Mouse (Mus musculus): ENCODE measurements around the gene Bad. TPM values are rescaled to one million over a fixed set of nuclear protein-coding genes. Genes with fewer than 3 reads are reported as not detected.

The Bad gene
- polyA plus RNA-seq, 2 experiments: 22.8 to 25.7 TPM

DNA sequence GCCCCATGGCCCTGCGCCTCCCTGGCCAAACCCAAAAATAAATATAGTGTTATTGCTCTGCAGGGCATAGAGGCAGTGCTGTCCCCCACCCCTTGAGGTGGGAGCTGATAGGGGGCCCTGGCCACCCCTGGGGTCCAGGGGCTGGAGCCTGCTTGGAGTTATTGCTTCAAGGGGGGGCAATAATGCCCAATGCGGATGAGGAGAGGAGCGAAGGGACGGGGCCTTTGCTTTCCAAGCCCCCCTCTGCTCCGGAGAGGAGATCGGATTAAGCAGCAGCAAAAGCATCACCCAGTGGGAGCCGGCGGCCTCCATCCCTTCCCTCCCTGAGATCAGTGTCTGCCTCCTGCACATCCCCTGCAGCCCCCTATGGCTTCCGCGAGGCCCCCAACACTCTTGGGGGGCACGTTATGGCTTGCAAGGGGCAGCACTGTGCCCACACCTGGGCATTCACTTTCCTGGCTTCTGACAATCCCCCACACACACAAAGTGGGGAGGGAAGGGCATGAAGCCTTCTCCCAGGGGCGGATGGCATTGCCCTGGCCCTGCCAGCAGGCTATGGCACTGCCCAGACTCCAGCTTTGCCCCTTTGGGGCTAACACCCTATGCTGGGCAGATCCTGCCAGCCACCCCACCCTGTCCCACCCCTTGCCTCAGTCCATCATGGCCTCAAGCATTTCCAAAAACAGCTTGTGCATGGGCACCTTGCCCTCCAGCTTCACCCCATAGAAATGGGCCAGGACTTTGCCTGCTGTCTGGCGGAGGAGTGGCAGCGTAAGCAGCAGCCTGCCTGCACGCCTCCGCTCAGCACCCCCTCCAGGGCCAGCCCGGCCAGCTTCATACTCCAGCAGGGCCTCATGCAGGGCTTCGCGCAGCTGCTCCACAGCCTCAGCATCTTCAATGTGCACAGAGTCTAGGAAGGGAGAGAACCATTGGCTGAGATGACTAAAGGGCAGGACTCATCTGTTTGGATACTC lies 30.3 kb upstream of the Bad start:
- H3K9me3 ChIP-seq (ENCODE audit: control insufficient read depth, low read length): no peaks in the 10 kb centered on the region
- no peak for DNase-seq (ENCODE audit: low read depth in 3 of 3, low spot score in 3 of 3)
- peak overlapping the region; percentile 94 for H3K4me2 ChIP-seq (ENCODE audit: low read depth)
- TF ChIP-seq EP300 (IDR thresholded peaks at IDR 0.05; ENCODE audit: low read depth) (no peak), CTCF (IDR thresholded peaks at IDR 0.05; ENCODE audit: low read depth) (no peak)
- H3K27me3 ChIP-seq (ENCODE audit: control insufficient read depth, insufficient read depth, low read length): no peaks in the 10 kb centered on the region
- 76% methylated on average over 19 of the region's 19 CpGs for WGBS (ENCODE audit: insufficient replicate concordance)
- H3K4me1 ChIP-seq (replicated peaks; ENCODE audit: control insufficient read depth in 2 of 2, insufficient read depth in 2 of 2, low read length in 1 of 2): peaks cover 2 to 18% of the 10 kb centered on the region in 2 experiments; a peak in 3 of 4 replicates
- peak overlapping the region; percentile 11 to 42 for H3K4me3 ChIP-seq (ENCODE audit: insufficient read depth in 1 of 2, low read depth in 2 of 2, low read length in 2 of 2)
- peak overlapping the region; percentile 31; the same call in 1 of the 2 replicates for H3K9ac ChIP-seq (replicated peaks)
- no peak for ATAC-seq (ENCODE audit: insufficient read depth)
- no peak overlapping the region for H3K27ac ChIP-seq
- H3K36me3 ChIP-seq (replicated peaks; ENCODE audit: control insufficient read depth, insufficient read depth, low read depth): peaks cover 19% of the 10 kb centered on the region

DNA sequence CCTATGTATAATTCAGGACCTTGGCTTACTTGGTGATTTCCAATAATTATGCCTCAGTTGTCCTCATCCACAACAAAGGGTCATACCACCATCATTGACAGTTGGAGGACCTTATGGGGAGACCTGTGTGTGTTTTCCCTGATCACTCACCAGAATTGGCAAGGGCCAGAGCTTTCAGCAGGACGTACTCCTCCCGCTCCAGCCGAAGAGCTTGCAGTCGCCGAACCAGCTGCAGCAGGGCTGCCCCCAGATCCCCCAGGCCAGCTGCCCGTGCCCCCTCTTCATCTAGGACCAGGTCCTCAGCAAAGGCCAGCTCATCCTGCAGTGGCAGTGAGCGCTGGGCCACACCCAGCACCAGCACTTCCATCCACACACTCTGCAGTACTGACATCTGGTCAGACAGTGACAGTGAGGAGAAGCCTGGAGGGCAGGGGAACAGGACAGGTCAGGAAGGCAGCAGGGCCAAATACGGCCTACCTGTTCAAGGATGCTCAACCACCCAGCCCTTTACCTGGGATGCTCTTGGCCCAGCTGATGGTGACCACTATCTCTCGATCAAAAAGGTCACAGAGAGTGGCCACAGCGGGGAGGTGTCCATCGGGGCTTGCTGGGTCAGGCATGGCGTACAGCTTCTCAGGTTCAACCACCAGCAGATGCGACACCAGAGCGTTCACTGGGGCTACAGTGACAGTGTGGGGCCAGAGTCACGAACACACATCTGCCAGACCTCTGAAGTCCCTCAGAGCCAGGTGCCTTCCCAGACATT lies 29.3 kb upstream of the Bad start:
- Histone ChIP-seq H3K27me3 (ENCODE audit: control insufficient read depth, insufficient read depth, low read length) (no peaks in the 10 kb centered on the region), H3K9me3 (ENCODE audit: control insufficient read depth, low read length) (no peaks in the 10 kb centered on the region), H3K27ac (no peak overlapping the region), H3K36me3 (replicated peaks; ENCODE audit: control insufficient read depth, insufficient read depth, low read depth) (peaks cover 17% of the 10 kb centered on the region), H3K4me2 (ENCODE audit: low read depth) (no peak overlapping the region), H3K4me1 (replicated peaks; ENCODE audit: control insufficient read depth in 2 of 2, insufficient read depth in 2 of 2, low read length in 1 of 2) (peaks cover 2 to 18% of the 10 kb centered on the region in 2 experiments; a peak in 3 of 4 replicates), H3K9ac (replicated peaks) (no peak overlapping the region), H3K4me3 (ENCODE audit: insufficient read depth in 1 of 2, low read depth in 2 of 2, low read length in 2 of 2) (no peak overlapping the region)
- TF ChIP-seq CTCF (IDR thresholded peaks at IDR 0.05; ENCODE audit: low read depth) (no peak), EP300 (IDR thresholded peaks at IDR 0.05; ENCODE audit: low read depth) (no peak)
- no peak for DNase-seq (ENCODE audit: low read depth in 3 of 3, low spot score in 3 of 3)
- no peak for ATAC-seq (ENCODE audit: insufficient read depth)
- WGBS (ENCODE audit: insufficient replicate concordance): 84% methylated on average over 15 of the region's 15 CpGs

DNA sequence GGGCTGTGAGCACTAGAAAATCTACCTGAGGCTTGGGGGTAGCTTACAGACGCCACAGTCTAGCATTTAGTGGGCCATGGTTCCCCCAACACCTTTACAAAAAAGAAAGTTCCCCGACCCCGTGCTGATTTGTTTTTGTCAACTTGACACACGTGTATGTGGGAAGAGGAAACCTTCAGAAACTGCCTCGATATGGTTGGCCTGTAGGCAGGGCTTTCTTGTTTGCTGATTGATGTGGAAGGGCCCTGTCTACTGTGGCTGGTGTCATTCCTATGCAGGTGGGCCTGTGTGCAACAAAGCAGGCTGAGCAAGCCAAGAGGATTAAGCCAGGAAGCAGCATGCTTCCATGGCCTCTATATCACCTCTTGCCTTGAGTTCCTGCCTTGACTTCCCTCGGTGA lies 28.6 kb upstream of the Bad start:
- Histone ChIP-seq H3K27ac (no peak overlapping the region), H3K4me2 (ENCODE audit: low read depth) (no peak overlapping the region), H3K9me3 (ENCODE audit: control insufficient read depth, low read length) (no peaks in the 10 kb centered on the region), H3K9ac (replicated peaks) (no peak overlapping the region), H3K36me3 (replicated peaks; ENCODE audit: control insufficient read depth, insufficient read depth, low read depth) (peaks cover 17% of the 10 kb centered on the region), H3K27me3 (ENCODE audit: control insufficient read depth, insufficient read depth, low read length) (no peaks in the 10 kb centered on the region), H3K4me3 (ENCODE audit: insufficient read depth in 1 of 2, low read depth in 2 of 2, low read length in 2 of 2) (no peak overlapping the region), H3K4me1 (replicated peaks; ENCODE audit: control insufficient read depth in 2 of 2, insufficient read depth in 2 of 2, low read length in 1 of 2) (peaks cover 2 to 17% of the 10 kb centered on the region in 2 experiments; a peak in 3 of 4 replicates)
- 57% methylated on average over 6 of the region's 6 CpGs for WGBS (ENCODE audit: insufficient replicate concordance)
- DNase-seq (ENCODE audit: low read depth in 3 of 3, low spot score in 3 of 3): no peak
- ATAC-seq (ENCODE audit: insufficient read depth): no peak
- TF ChIP-seq EP300 (IDR thresholded peaks at IDR 0.05; ENCODE audit: low read depth) (no peak), CTCF (IDR thresholded peaks at IDR 0.05; ENCODE audit: low read depth) (no peak)

DNA sequence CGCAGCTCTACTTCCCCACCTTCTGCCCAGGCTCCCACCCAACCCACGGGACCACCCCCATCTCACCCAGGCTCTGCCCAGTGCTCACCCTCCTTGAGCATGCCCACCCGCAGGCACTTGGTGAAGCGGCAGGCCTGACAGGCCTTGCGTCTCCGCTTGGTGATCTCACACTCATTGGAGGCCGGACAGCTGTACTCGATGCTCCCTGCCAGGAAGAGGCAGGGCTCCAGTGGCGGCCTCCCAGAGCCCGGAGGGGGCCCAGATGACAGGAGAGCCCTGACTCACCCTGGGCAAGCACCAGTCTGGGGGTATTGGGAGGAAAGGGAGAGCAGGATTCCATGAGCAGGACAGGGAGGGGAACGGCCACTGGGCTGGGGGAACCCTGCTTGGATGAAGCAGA lies 27.7 kb upstream of the Bad start:
- no peak for DNase-seq (ENCODE audit: low read depth in 3 of 3, low spot score in 3 of 3)
- H3K4me2 ChIP-seq (ENCODE audit: low read depth): no peak overlapping the region
- H3K9ac ChIP-seq (replicated peaks): no peak overlapping the region
- no peaks in the 10 kb centered on the region for H3K9me3 ChIP-seq (ENCODE audit: control insufficient read depth, low read length)
- peaks cover 17% of the 10 kb centered on the region for H3K36me3 ChIP-seq (replicated peaks; ENCODE audit: control insufficient read depth, insufficient read depth, low read depth)
- no peak for TF ChIP-seq CTCF (IDR thresholded peaks at IDR 0.05; ENCODE audit: low read depth)
- TF ChIP-seq EP300 (IDR thresholded peaks at IDR 0.05; ENCODE audit: low read depth): no peak
- 76% methylated on average over 11 of the region's 11 CpGs for WGBS (ENCODE audit: insufficient replicate concordance)
- no peak overlapping the region for H3K4me3 ChIP-seq (ENCODE audit: insufficient read depth in 1 of 2, low read depth in 2 of 2, low read length in 2 of 2)
- no peak for ATAC-seq (ENCODE audit: insufficient read depth)
- no peak overlapping the region for H3K27ac ChIP-seq
- H3K4me1 ChIP-seq (replicated peaks; ENCODE audit: control insufficient read depth in 2 of 2, insufficient read depth in 2 of 2, low read length in 1 of 2): peaks cover 2 to 11% of the 10 kb centered on the region in 2 experiments; a peak in 3 of 4 replicates
- no peaks in the 10 kb centered on the region for H3K27me3 ChIP-seq (ENCODE audit: control insufficient read depth, insufficient read depth, low read length)

DNA sequence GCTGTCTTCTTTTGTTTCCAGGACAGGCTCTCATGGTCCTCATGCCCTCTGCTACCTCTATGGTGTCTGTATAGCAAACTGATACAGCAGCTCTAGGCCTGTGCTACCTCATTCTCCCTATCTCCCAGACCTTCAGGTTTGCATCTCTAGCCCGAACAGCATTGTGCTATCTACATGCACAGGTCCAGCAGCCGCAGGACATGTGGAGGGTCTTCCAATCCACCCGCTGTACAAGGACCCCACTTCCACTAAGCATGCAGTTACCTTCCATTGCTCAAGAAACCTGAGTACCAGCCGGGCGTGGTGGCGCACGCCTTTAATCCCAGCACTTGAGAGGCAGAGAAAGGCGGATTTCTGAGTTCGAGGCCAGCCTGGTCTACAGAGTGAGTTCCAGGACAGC lies 27.1 kb upstream of the Bad start:
- Histone ChIP-seq H3K9ac (replicated peaks) (no peak overlapping the region), H3K4me1 (replicated peaks; ENCODE audit: control insufficient read depth in 2 of 2, insufficient read depth in 2 of 2, low read length in 1 of 2) (peaks cover 2 to 11% of the 10 kb centered on the region in 2 experiments; a peak in 3 of 4 replicates), H3K36me3 (replicated peaks; ENCODE audit: control insufficient read depth, insufficient read depth, low read depth) (peaks cover 17% of the 10 kb centered on the region), H3K4me2 (ENCODE audit: low read depth) (no peak overlapping the region), H3K4me3 (ENCODE audit: insufficient read depth in 1 of 2, low read depth in 2 of 2, low read length in 2 of 2) (no peak overlapping the region), H3K27me3 (ENCODE audit: control insufficient read depth, insufficient read depth, low read length) (no peaks in the 10 kb centered on the region), H3K27ac (no peak overlapping the region), H3K9me3 (ENCODE audit: control insufficient read depth, low read length) (no peaks in the 10 kb centered on the region)
- TF ChIP-seq EP300 (IDR thresholded peaks at IDR 0.05; ENCODE audit: low read depth) (no peak), CTCF (IDR thresholded peaks at IDR 0.05; ENCODE audit: low read depth) (no peak)
- 70% methylated on average over 9 of the region's 9 CpGs for WGBS (ENCODE audit: insufficient replicate concordance)
- DNase-seq (ENCODE audit: low read depth in 3 of 3, low spot score in 3 of 3): no peak
- ATAC-seq (ENCODE audit: insufficient read depth): no peak

Measured in liver, embryonic 14.5 days (tissue).